Mouse (Mus musculus) liver, adult 2 months (tissue): ENCODE measurements around the gene Tmem121.

Source experiments
- CTCF ChIP-seq: fragments of 200-500 bp; IDR thresholded peaks from 2 replicates; pipeline ENCODE4 v1.5.1; 2011; ENCODE audit warnings: low read depth, low read length, control low read depth
- POLR2A ChIP-seq: fragments of 200-500 bp; IDR thresholded peaks from 2 replicates; pipeline ENCODE4 v1.6.1; 2011; ENCODE audit warnings: low read length, control low read depth; ENCODE audit not compliant: insufficient read depth; ENCODE audit errors: extremely low read depth

- TF ChIP-seq POLR2A (no peak), CTCF (no peak)
Observed at GRCm38 (mm10) chr12:113211772-113212171, 26.0 kb downstream of the Tmem121 start.
